In the genomic region with DNA sequence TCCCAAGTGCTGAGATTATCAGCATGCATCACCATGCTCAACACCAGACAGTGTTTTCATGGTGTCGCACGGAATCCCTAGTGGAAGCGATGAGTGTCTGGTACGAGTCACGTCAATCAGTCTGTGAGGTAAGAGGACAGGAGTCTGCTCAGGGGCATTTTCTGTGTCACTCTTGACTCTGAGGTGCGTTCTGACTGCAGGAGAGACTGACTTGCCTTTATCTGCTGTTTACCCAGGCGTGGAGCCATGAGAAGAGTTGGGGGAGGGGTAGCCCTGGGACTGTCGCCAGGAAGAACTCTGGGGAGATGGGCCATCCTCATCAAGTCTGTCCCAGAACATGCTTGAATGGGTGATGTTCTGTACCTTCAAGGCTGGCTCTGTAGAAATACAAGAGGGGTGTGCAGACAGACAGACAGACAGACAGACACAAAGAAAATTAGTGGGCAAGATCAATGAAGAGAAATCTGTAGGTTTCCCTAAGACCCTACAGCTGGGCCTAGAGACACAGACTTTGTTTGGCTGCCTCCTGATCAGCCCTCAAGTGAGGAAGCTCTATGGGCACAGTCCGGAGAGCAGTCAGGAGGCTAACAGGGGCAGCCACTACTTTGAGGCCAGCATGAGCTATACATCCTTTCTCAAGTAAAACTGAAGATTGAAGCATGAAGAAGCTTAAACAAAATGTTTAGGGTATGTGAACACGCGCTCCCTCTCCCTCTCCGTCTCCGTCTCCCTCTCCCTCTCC, we compare ENCODE assay signal across 8 mouse cellular contexts.
A peak's percentile ranks its signal among the peaks of the same experiment; 100 is the strongest.
DNase-seq lines count a peak whose midpoint lies in the region; ATAC-seq and TF ChIP-seq lines count a peak whose summit lies in the region.
"Had no signal": no experiment of that assay in that cellular context is flagged by ENCODE, and none has a peak within 500 bp of the region (broad histone marks: within the 10 kb centered on the region; RNA-seq: fewer than 3 reads in every experiment).

No protein-coding gene starts in this region.

- peak; percentile 72 for DNase-seq in lung, embryonic 14.5 days
- DNase-seq in lung, postnatal 0 days (ENCODE audit: low spot score), result no peak
- no peak for DNase-seq in midbrain, postnatal 0 days (ENCODE audit: low spot score)
- DNase-seq in cerebellum, adult 2 months, result no peak
- DNase-seq in testis, postnatal 14 days (ENCODE audit: low spot score), result no peak

- H3K9ac ChIP-seq in lung, embryonic 14.5 days, result no peak overlapping the region
- H3K9ac ChIP-seq in lung, postnatal 0 days (replicated peaks; ENCODE audit: low read depth), result no peak overlapping the region
- H3K9ac ChIP-seq in heart, embryonic 13.5 days, result no peak overlapping the region; the same call in 1 of the 2 replicates
- H3K9ac ChIP-seq in hindbrain, embryonic 15.5 days, result no peak overlapping the region
- no peak overlapping the region for H3K9ac ChIP-seq in midbrain, postnatal 0 days (replicated peaks; ENCODE audit: low read length, poor library complexity, severe bottlenecking)
- H3K9ac ChIP-seq: limb, embryonic 13.5 days had no signal

- no peaks in the 10 kb centered on the region for H3K27me3 ChIP-seq in lung, embryonic 14.5 days (ENCODE audit: insufficient read depth, low read length)
- no peaks in the 10 kb centered on the region for H3K27me3 ChIP-seq in lung, postnatal 0 days (replicated peaks; ENCODE audit: insufficient read depth, low read length)
- no peaks in the 10 kb centered on the region for H3K27me3 ChIP-seq in heart, embryonic 13.5 days (replicated peaks)
- H3K27me3 ChIP-seq in hindbrain, embryonic 15.5 days, result no peaks in the 10 kb centered on the region
- H3K27me3 ChIP-seq in midbrain, postnatal 0 days (ENCODE audit: insufficient read depth, low read length), result no peaks in the 10 kb centered on the region
- no peaks in the 10 kb centered on the region for H3K27me3 ChIP-seq in cerebellum, adult 2 months (ENCODE audit: control insufficient read depth, insufficient read depth, low read length)
- H3K27me3 ChIP-seq: limb, embryonic 13.5 days had no signal

- no peak overlapping the region for H3K4me2 ChIP-seq in lung, embryonic 14.5 days
- no peak overlapping the region for H3K4me2 ChIP-seq in lung, postnatal 0 days (replicated peaks; ENCODE audit: low read depth, low read length)
- H3K4me2 ChIP-seq in heart, embryonic 13.5 days, result peak overlapping the region; percentile 28
- no peak overlapping the region for H3K4me2 ChIP-seq in hindbrain, embryonic 15.5 days
- H3K4me2 ChIP-seq in midbrain, postnatal 0 days (ENCODE audit: low read depth, low read length, poor library complexity, severe bottlenecking), result no peak overlapping the region
- H3K4me2 ChIP-seq: limb, embryonic 13.5 days had no signal

- TF ChIP-seq CTCF in lung, embryonic 14.5 days (IDR thresholded peaks at IDR 0.05; ENCODE audit: low read depth), result no peak
- TF ChIP-seq CTCF in lung, postnatal 0 days (IDR thresholded peaks at IDR 0.05), result no peak
- no peak for TF ChIP-seq CTCF in midbrain, postnatal 0 days (IDR thresholded peaks at IDR 0.05)
- TF ChIP-seq CTCF in cerebellum, adult 2 months (IDR thresholded peaks at IDR 0.05; ENCODE audit: borderline replicate concordance, insufficient read depth, low read depth, low read length), result no peak

- no peak for TF ChIP-seq POLR2A in cerebellum, adult 2 months (IDR thresholded peaks at IDR 0.05; ENCODE audit: borderline replicate concordance, insufficient read depth, low read length)

- H3K9me3 ChIP-seq in lung, embryonic 14.5 days (ENCODE audit: low read depth, low read length), result no peaks in the 10 kb centered on the region
- H3K9me3 ChIP-seq in lung, postnatal 0 days (ENCODE audit: low read length), result no peaks in the 10 kb centered on the region
- H3K9me3 ChIP-seq in heart, embryonic 13.5 days, result no peaks in the 10 kb centered on the region
- no peaks in the 10 kb centered on the region for H3K9me3 ChIP-seq in hindbrain, embryonic 15.5 days
- no peaks in the 10 kb centered on the region for H3K9me3 ChIP-seq in midbrain, postnatal 0 days (ENCODE audit: low read length)
- H3K9me3 ChIP-seq: limb, embryonic 13.5 days had no signal

- no peak overlapping the region for H3K27ac ChIP-seq in lung, embryonic 14.5 days (ENCODE audit: low read depth)
- H3K27ac ChIP-seq in lung, postnatal 0 days (ENCODE audit: low read length), result no peak overlapping the region
- H3K27ac ChIP-seq in heart, embryonic 13.5 days (replicated peaks), result peak overlapping the region; percentile 38; the same call in 1 of the 2 replicates
- peak overlapping the region; percentile 44; the same call in 1 of the 2 replicates for H3K27ac ChIP-seq in hindbrain, embryonic 15.5 days (replicated peaks)
- H3K27ac ChIP-seq in midbrain, postnatal 0 days (ENCODE audit: low read depth, low read length), result peak overlapping the region; percentile 32
- no peak overlapping the region for H3K27ac ChIP-seq in cerebellum, adult 2 months (ENCODE audit: insufficient read depth, low read length)
- H3K27ac ChIP-seq: limb, embryonic 13.5 days had no signal

- peak; percentile 58; the same call in 1 of the 2 replicates for ATAC-seq in lung, embryonic 14.5 days (ENCODE audit: insufficient read depth)
- ATAC-seq in lung, postnatal 0 days, result no peak
- no peak; the same call in 1 of the 2 replicates for ATAC-seq in heart, embryonic 13.5 days (ENCODE audit: extremely low read depth, insufficient number of reproducible peaks, low FRiP score, low TSS enrichment)
- peak; percentile 40; the same call in 1 of the 2 replicates for ATAC-seq in hindbrain, embryonic 15.5 days (ENCODE audit: low FRiP score, low read depth)
- no peak for ATAC-seq in midbrain, postnatal 0 days (ENCODE audit: low FRiP score)

- no peaks in the 10 kb centered on the region for H3K36me3 ChIP-seq in lung, embryonic 14.5 days (ENCODE audit: insufficient read depth)
- no peaks in the 10 kb centered on the region for H3K36me3 ChIP-seq in lung, postnatal 0 days (ENCODE audit: insufficient read depth, low read length)
- peaks cover 14% of the 10 kb centered on the region; the same call in 1 of the 2 replicates for H3K36me3 ChIP-seq in heart, embryonic 13.5 days
- no peaks in the 10 kb centered on the region for H3K36me3 ChIP-seq in hindbrain, embryonic 15.5 days
- H3K36me3 ChIP-seq in midbrain, postnatal 0 days (ENCODE audit: insufficient read depth, low read length), result 0 out of 2 replicates have a peak, but pooled peaks cover under 1% of the 10 kb centered on the region

- 39% methylated on average over 13 of the region's 13 CpGs for WGBS in lung, embryonic 14.5 days
- WGBS in lung, postnatal 0 days, result 42% methylated on average over 13 of the region's 13 CpGs
- WGBS in heart, embryonic 13.5 days, result 29% methylated on average over 13 of the region's 13 CpGs
- 46% methylated on average over 13 of the region's 13 CpGs for WGBS in hindbrain, embryonic 15.5 days
- WGBS in midbrain, postnatal 0 days, result 50% methylated on average over 13 of the region's 13 CpGs
- WGBS in cerebellum, adult 2 months, result 75% methylated on average over 13 of the region's 13 CpGs

- H3K4me1 ChIP-seq in lung, embryonic 14.5 days (ENCODE audit: insufficient read depth), result no peaks in the 10 kb centered on the region
- no peaks in the 10 kb centered on the region for H3K4me1 ChIP-seq in lung, postnatal 0 days (ENCODE audit: insufficient read depth, low read depth, low read length)
- H3K4me1 ChIP-seq in heart, embryonic 13.5 days, result peaks cover 32% of the 10 kb centered on the region
- H3K4me1 ChIP-seq in hindbrain, embryonic 15.5 days (replicated peaks), result peaks cover 12% of the 10 kb centered on the region
- no peaks in the 10 kb centered on the region; the same call in 1 of the 2 replicates for H3K4me1 ChIP-seq in midbrain, postnatal 0 days (ENCODE audit: insufficient read depth, low read length)
- H3K4me1 ChIP-seq in cerebellum, adult 2 months (ENCODE audit: control insufficient read depth, insufficient read depth, low read length), result peaks cover 3% of the 10 kb centered on the region; the same call in 1 of the 2 replicates

- no peak overlapping the region for H3K4me3 ChIP-seq in lung, embryonic 14.5 days (ENCODE audit: low read depth, low read length)
- no peak overlapping the region for H3K4me3 ChIP-seq in lung, postnatal 0 days (ENCODE audit: low read depth, low read length)
- H3K4me3 ChIP-seq in heart, embryonic 13.5 days, result no peak overlapping the region
- H3K4me3 ChIP-seq in hindbrain, embryonic 15.5 days, result no peak overlapping the region
- no peak overlapping the region for H3K4me3 ChIP-seq in midbrain, postnatal 0 days (ENCODE audit: low read depth, low read length)
- no peak overlapping the region for H3K4me3 ChIP-seq in cerebellum, adult 2 months (replicated peaks; ENCODE audit: insufficient read depth, low read depth, low read length)
- H3K4me3 ChIP-seq: limb, embryonic 13.5 days had no signal

- TF ChIP-seq EP300 in lung, postnatal 0 days (IDR thresholded peaks at IDR 0.05), result no peak

Comparison
In these comparisons a context has a peak if more than half of its experiments do, and no peak if none do; other contexts are left out.
1. ATAC-seq: peak in lung, embryonic 14.5 days (single experiment) and hindbrain, embryonic 15.5 days (single experiment); none in lung, postnatal 0 days (single experiment), heart, embryonic 13.5 days (single experiment) and midbrain, postnatal 0 days (single experiment).
2. H3K27ac ChIP-seq: peak in heart, embryonic 13.5 days (single experiment), hindbrain, embryonic 15.5 days (single experiment) and midbrain, postnatal 0 days (single experiment); none in lung, embryonic 14.5 days (single experiment), lung, postnatal 0 days (single experiment) and cerebellum, adult 2 months (single experiment).